Mouse (Mus musculus): ENCODE measurements around the gene Gm6657.

The Gm6657 gene

DNA sequence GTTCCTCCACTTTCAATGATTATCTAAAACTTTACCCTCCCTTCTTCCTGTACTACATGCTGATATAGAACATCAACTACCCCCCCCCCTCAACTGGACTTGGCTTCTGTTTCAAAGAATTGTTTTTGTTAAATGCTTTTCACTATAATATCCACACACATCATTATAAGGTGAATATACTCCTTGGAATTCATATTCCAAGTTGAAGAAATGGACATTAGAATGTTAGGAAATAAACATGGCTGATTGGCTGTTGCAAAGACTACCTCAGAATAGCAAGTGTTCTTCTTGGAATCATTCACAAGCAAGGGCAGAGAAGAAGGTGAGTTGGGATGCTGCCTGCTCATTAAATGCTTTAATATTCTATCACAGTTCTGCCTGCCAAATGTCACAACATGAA is at the start of gene Gm6657:
Gm6657 (plus strand) TSS at position 301 of the 400 bp plus-strand sequence.
- DNase-seq (ENCODE audit: low read depth, low spot score): no peak

DNA sequence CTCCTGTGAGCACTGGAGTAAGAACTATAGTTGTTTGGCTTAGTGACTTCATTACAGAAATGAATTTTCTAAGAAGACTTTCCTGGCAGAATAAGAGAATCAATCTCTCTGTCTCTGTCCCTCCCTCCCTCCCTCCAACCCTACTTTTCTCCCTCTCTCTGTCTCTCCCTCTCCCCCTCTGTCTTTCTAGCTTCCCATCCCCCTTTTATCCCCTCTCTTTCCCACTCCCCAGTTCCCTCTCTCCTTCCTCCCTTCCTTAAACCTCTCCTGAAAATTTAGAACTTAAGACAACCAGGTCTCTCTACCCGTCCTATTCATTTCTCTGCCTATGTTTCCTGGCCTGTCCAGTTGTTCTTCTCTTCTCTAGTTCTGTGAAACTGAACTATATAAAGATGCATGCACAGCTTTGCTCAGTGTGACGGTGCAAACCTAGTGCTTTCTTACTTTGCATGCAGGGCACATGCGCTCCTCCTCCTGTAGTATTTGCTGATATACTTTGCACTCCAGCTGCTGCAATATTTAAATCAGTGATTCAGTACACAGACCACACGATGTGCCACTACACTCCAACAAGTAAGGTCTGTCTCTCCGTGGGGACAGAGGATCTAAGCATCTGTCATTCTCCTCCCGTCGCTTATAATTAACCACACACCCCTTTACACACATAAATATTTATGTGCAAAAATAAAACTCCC is 40.6 kb upstream of the Gm6657 start:
- DNase-seq (ENCODE audit: low read depth, low spot score): no peak

DNA sequence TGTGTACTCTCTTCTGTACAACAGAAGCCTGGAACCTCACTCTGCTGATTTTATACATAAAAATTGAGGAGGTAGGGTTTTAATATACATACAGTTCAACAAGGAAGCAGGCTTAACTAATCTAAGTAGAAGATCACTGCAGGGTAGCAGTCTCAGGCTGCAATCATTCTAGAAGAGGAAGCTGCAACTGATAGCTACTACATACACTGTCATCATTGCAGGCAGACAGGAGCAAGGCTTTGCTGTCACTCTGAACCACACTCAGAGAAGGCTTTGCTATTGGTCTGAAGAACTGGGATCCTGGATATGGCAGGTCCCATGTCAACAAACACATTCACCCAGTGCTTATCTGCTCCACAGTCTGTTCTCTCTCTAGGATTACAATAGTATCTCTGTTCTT is 23.9 kb upstream of the Gm6657 start:
- DNase-seq (ENCODE audit: low read depth, low spot score): no peak

DNA sequence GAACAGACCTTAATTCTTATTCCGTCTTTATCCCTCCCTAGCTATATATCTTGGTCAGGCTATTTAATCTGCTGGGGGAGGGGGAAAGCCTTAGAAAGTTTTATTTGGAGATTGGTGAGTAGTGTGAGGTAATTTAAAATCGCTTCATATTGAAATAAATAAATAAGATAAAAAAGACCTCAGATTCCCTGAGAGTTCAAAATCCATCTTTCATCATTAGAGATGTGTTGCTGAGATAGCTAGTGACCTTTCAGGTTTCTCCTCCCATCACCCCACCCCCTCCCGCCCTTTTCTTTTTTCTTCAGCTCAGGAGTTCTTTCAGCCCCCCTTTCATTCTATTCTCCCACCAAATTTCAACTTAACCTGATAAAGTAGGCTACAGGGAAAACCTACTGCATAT is 20.1 kb upstream of the Gm6657 start:
- no peak for DNase-seq (ENCODE audit: low read depth, low spot score)

DNA sequence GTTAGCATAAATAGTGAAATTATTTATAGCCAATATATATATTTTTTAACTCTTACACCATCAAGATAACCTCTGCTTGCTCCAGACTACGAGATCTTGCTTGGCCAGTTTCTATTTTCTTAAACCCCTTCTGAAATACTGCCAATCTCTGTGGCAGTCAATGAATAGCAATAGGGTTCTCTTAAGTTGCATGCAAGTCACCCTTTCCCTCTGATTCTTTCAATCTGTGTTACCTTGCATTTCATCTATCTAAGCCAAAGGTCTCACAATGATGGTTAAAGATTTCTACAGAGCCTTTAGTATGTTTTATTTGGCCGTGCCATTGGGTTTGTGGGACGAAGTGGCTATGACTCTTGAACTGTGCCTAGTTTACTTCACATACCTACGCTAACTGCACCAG is 19.4 kb upstream of the Gm6657 start:
- DNase-seq (ENCODE audit: low read depth, low spot score): no peak

DNA sequence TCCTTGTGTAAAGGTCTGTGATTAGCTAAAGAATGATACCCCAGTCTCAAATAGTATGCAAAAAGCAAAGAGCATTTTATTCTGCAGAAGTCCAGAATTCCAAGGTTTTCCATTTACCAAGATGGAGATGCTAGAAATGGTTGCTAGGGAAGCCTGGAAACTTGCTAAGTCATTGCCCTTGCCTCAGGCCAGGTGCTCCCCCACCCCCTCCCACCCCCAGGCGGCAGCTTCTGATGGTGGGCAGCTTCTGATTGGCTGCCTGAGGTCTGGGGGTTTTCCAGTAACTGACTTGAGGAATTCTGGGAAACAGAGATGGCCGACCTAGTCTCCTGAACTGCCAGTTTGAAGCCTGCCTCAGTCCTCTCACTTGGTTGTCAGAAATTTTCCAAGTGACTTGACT is 12.6 kb upstream of the Gm6657 start:
- no peak for DNase-seq (ENCODE audit: low read depth, low spot score)

DNA sequence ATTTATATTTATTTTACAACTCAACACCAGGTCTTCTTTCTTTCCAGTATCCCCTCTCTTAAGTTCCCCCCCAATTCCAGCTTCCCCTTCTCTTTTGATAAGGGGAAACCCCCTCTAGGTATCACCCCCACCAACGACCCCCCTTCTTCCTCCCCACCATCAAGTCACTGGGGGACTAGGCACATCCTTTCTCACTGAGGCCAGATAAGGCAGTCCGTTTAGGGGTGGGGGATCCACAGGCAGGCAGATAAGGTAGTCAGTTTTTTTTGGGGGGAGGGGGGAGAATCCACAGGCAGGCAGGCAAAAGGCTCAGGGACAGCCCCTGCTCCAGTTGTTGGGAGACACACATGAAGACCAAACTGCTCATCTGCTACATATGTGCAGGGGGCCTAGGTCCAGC is 1.3 kb downstream of the Gm6657 start:
- no peak for DNase-seq (ENCODE audit: low read depth, low spot score)

DNA sequence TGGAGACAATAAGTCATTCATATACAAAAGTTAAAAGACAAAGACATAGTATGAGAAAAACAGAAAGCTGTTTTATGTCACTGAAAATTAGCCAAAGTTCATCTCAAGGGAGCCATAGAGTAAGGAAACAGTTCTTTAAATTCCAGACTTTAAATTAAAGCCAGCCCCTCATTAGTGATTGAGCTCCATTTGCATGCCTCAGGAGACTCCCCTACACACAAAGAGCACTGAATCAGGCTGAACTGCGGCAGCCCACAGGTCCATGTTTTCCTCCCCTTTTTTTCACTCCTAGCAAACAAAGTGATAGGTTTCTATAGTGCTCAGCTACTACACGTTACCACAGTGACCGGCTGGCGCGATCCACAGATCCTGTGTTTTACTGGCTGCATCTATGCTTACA is 9.6 kb downstream of the Gm6657 start:
- no peak for DNase-seq (ENCODE audit: low read depth, low spot score)

DNA sequence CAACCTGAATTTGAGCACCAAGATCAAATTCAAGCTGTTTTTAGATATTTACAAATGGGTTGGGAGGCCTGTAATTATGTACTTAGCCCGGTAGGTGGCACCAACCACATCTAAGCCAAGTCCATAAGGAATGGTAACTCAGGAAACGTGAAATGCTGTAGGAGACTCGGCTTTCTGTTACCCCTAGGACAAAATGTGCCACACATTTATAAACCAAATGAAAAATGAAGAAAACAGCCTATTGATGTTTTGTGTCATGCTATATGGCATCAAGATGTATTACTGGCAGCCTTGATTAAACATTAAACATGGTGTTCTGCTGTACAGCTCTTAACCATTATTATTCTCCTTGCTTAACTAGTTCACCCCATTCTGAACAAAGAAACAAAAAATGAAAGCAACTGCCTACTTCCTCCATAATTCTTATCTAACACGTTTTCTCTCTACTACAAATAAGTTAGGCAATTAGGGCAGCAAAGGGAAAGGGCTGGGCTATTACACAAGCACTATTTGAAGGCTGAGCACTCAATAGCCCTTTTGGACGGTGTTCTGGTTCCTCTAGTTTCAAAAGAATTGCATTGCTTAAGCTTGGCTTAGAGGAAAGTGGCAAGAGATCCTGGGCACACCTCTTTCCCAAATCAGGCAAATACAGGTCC is 12.0 kb downstream of the Gm6657 start:
- DNase-seq (ENCODE audit: low read depth, low spot score): peak; percentile 79

DNA sequence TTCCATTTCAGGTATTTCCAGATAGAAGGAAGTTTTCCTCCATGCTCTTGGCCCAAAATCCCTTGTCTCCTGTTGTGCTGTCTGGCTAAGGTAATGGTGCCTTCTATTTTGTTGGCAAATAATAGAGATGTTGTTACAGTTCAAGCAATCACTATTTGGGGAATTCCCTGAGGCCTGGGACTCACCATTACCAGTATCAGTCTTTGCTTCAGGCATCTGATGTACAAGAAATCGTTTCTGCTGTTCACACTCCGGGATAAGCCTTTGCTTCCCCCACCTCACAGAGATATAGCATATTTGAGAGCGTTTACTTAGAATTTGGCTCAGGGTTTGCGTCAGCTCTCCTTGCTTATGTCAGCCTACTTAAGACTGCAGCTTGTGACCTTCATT is 12.5 kb downstream of the Gm6657 start:
- no peak for DNase-seq (ENCODE audit: low read depth, low spot score)

DNA sequence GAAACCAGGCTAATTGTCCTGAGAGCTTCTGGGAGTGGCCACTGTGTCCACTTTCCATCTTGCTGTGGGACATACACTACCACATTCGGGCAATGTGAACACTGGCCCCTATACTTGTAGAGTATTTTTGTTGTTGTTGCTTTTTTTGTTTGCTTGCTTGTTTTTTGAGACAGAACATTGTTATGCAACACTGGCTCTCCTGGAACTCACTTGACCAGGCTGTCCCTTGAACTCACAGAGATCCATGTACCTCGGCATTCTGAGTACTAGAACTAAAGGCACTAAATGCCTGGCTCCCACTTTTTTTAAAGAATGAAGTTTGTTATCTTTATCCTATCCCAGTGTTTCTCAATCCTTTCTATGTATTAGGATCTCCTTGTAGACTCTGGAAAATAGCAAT is 15.8 kb downstream of the Gm6657 start:
- DNase-seq (ENCODE audit: low read depth, low spot score): no peak

DNA sequence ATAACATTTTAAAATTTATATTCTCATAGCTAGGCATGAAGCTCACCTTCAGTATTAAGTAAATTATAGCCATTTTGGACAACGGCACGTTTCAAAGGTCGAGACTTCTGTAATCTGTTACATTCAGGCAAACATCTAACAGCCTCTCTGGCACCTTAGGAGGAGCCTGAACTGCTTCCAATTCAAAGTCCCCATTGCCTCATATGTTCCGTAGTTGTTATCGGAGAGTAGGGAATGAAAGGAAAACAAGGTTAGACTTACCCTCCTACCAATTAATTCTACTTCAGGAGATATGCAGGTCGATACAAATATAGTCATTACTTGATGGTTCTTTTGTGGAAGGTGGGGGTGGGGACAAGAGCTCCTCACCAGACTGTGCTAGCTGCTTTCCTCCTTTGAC is 21.4 kb downstream of the Gm6657 start:
- DNase-seq (ENCODE audit: low read depth, low spot score): no peak

DNA sequence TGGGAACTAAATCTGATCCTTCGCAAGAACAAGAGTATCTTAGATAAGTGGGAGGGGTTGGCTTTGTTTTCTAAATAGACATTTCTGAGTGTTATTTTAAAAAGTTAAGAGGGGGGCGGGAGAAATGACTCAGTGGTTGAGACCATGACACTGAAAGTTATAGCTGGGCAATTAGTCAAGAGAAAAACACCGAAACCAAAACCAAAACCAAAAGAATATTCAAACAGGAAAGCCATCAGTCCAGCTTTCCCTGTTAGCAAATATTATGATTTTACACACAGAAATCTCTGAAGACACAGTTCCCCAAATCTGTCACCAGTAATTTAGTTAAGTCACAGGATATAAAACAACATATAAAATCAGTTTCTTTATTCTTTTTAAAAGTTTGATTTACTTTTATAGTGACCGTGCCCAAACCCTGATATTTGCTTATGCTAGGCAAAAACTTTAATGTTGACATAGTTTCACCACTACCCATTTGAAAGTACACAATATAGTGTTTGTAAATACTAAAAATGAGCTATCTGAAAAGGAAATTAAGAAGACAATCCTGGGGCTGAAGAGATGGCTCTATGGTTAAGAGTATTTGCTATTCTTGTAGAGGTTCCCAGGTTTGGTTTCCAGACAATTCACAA is 25.3 kb downstream of the Gm6657 start:
- DNase-seq (ENCODE audit: low read depth, low spot score): peak; percentile 30

DNA sequence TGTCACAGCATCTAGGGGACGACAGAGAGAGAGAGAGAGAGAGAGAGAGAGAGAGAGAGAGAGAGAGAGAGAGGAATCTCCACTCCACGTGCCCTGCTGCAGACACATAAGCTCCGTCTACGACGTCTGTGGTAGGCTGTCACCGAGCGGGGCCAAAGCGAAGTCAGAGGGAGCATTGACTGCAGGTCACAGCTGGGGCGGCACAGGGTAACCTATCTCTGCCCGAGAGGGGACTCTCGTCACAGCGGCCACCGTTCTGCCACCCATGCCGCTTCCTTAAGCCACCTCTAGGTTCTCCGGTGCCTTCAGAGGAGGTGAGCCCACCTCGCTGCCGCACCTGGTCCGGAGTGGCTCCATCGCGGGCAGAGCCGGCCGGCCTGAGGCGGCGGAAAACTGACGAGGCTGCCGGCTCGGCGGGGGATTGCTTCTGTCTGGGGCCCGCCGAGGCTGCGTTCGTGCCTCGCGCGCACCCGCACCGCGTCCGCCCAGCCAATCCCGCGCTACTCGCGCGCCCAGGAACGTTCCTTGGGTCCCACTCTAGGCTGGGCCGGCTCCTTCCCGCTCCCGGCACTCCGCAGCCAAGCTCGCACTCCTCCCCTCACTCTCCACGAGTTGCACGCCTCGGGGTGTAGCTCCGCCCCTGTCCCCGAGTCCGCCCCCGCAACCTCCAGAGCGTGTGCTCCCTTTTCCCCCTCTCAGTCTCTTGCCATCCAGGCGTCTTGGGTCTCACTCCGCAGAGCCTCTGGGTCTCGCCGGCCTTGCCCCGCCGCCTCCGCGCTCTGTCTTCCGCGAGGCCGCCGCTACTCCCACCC is 31.9 kb downstream of the Gm6657 start, which contains the start of gene Gphn:
Gphn (plus strand) TSS at position 673 of the 812 bp plus-strand sequence.
- DNase-seq (ENCODE audit: low read depth, low spot score): peak; percentile 86

DNA sequence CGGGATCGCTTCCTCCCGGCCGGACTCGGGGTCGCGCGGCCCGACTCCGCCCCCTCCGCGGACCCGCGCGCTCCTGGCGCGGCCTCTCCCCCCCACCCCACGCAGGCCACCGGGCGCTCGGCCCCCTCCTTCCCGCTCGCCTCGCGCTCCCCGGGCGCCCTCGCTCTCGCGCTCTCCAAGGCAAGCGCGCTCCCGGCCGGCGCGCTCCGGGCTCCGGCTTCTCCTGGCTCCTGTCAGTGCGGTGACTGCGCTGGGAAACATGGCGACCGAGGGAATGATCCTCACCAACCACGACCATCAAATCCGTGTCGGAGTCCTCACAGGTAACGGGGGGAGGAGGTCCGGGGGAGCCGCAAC is 32.5 kb downstream of the Gm6657 start:
- peak; percentile 75 for DNase-seq (ENCODE audit: low read depth, low spot score)

DNA sequence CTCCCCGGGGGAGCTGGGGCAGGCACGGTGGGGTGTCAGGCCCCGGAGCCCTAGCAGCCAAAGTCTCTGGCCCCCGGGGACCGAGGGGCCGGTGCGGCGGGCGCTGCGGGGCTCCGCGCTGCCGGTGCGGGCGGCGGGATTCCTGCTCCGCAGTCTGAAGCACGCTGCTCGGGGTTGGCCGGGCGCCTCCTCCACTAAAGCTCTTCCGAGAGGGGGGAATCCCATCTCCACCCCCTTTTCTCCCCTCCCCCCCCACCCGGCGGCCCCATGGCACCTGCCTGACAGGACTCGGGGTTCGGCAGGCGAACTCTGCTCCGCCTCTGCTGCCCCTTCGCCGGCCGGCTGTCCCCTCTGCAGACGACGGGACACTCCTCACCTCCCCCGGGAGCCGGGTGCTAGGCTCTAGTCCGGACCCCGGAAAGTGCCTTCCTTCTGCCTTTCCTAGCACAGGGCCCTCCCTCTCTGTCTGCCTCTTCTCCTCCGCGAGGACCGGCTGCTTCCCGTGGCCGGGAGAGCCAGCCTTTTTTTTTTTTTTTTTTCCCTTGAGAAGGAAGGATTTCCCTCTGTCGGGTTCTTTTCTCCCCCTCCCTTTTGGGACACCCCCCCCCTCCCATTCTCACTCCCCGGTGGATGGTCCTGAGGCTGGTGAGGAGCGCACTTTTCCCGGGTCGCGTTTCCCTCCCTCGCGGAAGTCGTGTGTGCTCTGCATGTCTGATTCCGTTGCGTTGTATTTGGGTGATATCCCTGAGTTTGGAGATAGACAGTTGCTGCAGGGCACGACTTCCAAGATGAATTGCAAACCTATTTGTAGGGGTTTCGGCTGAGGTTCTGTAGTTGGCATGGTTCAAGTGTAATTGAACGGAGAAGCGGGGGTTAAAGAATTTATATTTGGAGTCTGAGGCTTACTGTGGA is 33.2 kb downstream of the Gm6657 start:
- peak; percentile 62 for DNase-seq (ENCODE audit: low read depth, low spot score)

DNA sequence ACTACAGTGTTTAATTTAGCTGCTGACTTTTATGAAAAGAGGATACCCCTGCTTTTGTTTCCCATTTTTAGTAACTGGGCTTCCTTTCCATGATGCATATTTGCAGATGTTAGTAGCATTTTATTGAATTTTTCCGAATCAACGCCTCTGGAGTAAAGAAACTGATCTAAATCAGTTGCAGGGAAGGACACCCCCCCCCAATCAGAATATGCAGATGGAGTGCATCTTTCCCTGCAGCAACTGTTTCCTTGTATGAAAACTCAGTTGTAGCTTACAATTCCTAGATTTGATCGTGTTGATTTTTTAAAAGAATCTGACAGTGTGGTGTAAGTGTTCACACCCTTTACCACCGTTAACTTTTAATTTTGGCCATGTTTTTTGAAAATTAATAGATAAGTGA is 34.1 kb downstream of the Gm6657 start:
- DNase-seq (ENCODE audit: low read depth, low spot score): no peak

DNA sequence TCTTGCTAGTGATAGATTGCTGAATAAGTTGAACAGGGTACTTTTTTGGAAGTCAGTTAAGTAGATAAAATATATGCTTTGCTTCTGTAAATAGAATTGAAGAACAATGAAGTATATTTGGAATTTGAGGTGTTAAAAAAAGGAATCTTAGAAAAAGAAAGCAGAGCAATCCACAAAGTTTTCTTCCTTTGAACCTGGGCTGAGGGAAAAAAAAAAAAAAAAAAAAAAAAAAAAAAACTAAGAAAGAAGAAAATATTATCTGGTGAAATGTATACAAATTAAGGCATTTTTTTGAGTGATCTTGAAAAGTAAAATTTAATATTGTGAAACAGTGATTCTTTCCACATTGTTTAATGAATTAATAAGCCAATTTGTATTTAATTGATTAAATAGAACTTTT is 38.5 kb downstream of the Gm6657 start:
- DNase-seq (ENCODE audit: low read depth, low spot score): no peak

DNA sequence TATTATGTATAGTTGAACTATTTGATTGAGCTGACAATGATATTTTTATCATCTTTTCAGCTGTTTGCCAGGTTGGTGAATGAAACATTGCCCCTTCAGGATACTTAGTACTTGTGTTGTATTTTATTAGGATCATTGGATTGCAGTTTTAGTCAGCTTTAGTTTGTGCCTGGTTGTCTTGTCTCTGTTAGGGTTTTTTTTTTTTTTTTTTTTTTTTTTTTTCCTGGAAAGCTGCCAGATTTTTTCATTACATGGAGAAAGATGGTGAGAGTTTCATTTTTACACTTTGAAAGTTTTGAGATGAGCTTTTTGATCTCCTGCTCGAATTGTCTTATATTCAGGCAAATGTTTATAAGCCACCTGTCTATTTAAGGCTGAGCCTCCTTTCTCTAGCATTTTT is 54.3 kb downstream of the Gm6657 start:
- DNase-seq (ENCODE audit: low read depth, low spot score): peak; percentile 6

DNA sequence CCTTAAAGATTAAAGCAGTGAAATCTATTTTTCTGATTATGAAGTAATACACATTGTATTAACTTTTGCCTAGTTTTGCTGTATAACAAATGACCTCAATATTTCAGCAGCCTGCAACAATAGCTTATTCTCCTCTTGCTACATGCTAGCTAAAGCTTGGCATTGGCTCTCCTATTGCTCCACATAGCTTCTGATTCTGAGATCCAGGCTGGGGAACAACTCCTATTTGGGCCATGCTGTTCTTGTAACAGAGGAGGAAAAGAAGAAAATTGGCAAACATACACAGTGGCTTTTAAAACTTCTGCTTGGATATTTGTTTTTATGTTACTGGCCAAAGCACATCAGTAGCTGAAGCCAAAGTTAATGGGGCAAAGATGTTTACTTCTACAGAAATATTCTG is 55.1 kb downstream of the Gm6657 start:
- DNase-seq (ENCODE audit: low read depth, low spot score): no peak
